Mouse (Mus musculus): ENCODE data around the gene Thpo.

- TF ChIP-seq POLR2AphosphoS5 (IDR thresholded peaks at IDR 0.05; ENCODE audit: insufficient replicate concordance, low read depth, low read length) (no peak), TAL1 (conservative IDR thresholded peaks at IDR 0.05; ENCODE audit: low read depth, low read length) (no peak), CTCF (IDR thresholded peaks at IDR 0.05; ENCODE audit: low read depth, low read length) (no peak)
Observed at GRCm38 (mm10) chr16:20756052-20756451, 21.7 kb upstream of the Thpo start.
